Mouse (Mus musculus) thymus, adult 18-20 months (tissue): ENCODE data around the gene Spata17.

ENCODE experiments used
- DNase-seq, 2 experiments: peaks; one replicate each; pipeline ENCODE4 v3.0.0; 2022; ENCODE audit warnings: mixed read lengths in 2 of 2

The Spata17 gene

GRCm38 (mm10) chr1:187215181-187216116 is at the start of gene Spata17, which contains the start of gene Gpatch2:
Spata17 (minus strand) TSS chr1:187215465.
Gpatch2 (plus strand) TSS chr1:187215508.
- peak; percentile 42 to 48 for DNase-seq

GRCm38 (mm10) chr1:187258756-187259155 is 43.5 kb upstream of the Spata17 start:
- DNase-seq = no peak

- no peak for DNase-seq
Observed at GRCm38 (mm10) chr1:187250741-187251262, 35.5 kb upstream of the Spata17 start.

- no peak for DNase-seq
Observed at GRCm38 (mm10) chr1:187244734-187245133, 29.5 kb upstream of the Spata17 start.

GRCm38 (mm10) chr1:187241329-187241728 is 26.1 kb upstream of the Spata17 start:
- no peak for DNase-seq

GRCm38 (mm10) chr1:187240304-187240703 is 25.0 kb upstream of the Spata17 start:
- DNase-seq = no peak

DNA sequence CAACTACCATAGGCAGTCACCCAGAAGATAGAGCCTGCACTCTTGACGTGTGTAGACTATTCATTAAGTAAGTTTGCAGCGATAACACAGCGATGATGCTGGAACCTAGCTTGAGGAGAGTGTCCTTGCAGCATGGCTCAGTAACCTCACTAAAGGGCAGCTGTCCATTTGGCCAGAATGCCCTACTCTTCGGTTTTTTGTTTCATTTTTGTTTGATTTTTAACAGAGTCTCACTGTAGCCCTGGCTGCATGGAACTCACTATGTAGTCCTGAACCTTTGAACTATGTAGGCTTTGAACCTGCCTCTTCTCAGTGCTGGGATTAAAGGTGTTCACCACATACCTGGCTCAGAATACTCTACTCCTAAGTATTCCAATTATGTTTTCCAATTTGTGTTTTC is 22.8 kb upstream of the Spata17 start:
- DNase-seq = no peak

GRCm38 (mm10) chr1:187236296-187236695 is 21.0 kb upstream of the Spata17 start:
- DNase-seq = no peak

- no peak for DNase-seq
Observed at GRCm38 (mm10) chr1:187235161-187235560, 19.9 kb upstream of the Spata17 start.

GRCm38 (mm10) chr1:187232996-187233615 is 17.8 kb upstream of the Spata17 start:
- DNase-seq = no peak

DNA sequence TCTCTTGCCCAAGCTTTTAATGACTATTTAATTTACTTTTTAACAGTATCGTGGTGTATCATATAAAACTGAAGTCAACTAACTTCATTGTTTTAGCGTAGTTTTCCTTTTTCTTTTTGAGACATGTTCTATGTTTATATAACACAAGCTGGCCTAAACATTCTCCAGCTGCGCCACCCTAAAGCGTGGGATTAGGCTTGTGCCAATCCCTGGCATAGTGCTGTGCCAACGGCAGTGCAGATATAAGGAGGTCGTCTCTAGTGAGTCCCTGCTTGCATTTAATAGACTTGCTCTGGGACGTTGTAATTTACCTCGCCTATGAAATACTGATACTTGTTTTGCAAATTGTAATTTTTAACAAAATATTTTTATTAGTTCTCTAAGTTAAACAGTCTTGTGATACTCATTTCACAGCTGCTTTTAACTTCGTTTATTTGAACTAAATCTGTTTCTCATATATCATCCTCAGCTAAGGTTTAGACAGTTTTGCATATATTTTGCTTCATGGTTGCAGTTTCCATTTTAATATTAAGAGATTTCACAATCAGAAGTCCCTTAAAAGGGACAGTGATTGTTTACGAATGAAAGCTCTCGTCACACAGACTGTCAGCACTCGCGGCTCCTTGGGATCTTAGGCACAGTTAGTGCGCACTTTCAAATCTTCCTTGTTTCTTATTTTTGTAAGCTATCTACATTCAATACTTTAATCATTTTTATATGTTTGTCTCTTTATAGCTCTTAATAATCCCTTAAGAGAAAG is 17.1 kb upstream of the Spata17 start:
- DNase-seq = no peak

DNA sequence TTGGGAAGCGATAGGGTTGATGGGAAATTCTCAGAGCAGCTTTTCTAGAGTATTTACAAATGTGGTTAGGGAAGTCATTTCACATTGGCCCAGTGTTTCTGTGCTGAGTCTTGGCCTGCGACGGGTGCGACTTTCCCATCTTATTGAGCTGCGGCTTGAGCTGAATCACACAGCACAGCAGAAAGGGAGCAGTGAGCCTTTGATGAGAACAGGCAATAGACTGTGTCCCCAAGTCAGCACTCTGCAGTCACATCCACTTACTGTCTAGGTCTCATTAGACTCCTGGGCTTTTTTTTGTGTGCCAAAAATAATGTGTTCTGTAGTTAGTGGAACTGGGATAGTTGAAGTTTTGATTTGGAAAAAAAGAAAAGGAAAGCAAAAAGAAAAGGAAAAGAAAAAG is 15.0 kb upstream of the Spata17 start:
- no peak for DNase-seq

- DNase-seq = no peak
Observed at GRCm38 (mm10) chr1:187228414-187229146, 13.3 kb upstream of the Spata17 start.

- no peak for DNase-seq
Observed at GRCm38 (mm10) chr1:187226328-187227025, 11.2 kb upstream of the Spata17 start.

- DNase-seq = no peak
Observed at GRCm38 (mm10) chr1:187220756-187221155, 5.5 kb upstream of the Spata17 start.

DNA sequence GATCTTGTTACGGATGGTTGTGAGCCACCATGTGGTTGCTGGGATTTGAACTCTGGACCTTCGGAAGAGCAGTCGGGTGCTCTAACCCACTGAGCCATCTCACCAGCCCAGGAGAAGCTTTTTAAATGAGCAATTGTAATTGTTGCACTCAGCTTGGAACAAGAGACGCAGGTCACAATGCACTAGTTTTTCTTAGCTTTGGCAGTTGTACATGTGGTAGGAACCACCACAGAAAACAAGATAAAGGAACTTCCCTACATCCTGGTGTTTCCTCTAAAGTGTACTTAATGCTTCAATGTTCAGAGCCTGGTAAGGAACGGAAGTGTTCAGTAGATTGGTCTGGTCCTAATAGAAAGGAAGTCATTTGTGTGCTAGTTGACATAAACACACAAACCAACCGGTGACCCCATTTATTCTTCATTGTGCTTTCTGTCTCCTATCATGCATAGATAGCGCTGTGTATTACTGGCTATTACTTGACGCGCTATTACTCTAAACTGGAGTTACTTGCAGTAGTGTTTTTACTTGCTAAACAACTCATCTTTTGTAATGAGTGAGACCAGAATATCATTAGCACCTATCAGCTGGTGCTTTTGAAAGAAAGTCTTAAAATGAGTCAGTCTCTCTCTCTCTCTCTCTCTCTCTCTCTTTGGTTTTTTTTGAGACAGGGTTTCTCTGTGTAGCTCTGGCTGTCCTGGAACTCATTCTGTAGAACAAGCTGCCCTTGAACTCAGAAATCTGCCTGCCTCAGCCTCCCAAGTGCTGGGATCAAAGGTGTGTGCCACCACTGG is 1.6 kb upstream of the Spata17 start:
- no peak for DNase-seq

DNA sequence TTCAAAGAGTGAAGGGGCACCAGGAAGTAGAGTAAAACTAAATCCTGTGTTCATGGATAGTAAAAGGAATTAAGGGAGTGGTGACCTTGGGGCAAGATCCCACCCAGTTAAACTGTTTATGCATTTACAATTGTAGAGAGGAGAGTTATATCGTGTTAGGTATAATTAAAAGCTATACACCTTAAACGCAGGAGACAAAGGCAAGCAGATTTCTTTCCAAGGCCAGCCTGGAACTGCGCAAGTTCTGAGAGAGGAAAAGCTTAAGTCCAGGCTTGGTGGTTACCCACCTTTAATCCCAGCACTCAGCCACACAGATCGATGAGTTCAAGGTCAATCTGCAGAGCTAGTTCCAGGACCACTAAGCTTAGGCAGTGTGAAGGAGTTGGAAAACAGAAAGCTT is 4.5 kb downstream of the Spata17 start:
- no peak for DNase-seq

DNA sequence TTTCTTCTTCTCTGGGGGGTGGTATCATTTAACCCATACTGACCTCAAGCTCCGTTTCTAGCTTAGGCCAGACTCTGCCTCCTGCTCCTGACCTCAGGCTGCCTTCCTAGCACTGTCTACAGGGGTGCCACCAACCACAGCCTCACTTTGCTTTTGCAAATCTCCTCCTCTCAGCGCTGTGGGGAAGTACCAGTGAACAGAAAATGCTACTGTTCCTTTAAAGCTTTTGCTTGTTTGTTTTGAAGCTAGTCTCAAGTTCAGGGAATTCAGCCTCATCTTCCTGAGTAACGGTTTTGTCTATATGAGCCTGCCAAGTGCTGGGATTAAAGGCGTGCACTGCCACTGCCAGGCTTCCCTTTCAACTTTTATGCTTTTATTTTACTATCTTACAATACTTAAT is 5.8 kb downstream of the Spata17 start:
- no peak for DNase-seq

DNA sequence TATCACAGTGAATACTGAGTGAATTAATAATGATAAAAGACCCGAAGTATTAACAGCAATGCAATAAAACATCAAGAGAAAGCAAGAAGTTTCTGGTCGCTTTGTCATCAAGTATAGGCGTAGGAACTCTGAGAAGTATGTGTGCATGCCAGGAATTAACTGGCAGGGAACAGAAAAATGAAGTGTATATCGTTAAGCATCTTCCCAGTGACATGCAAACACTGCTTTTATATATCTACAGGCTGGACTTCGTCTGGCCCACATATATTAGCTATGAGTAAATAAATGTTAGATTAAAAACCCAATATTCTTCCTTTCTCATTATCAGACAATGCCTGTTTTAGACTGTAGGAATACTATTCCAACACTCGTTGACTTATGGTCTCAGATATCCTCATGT is 9.8 kb downstream of the Spata17 start:
- no peak for DNase-seq

- DNase-seq = no peak
Observed at GRCm38 (mm10) chr1:187178546-187178945, 36.7 kb downstream of the Spata17 start.

DNA sequence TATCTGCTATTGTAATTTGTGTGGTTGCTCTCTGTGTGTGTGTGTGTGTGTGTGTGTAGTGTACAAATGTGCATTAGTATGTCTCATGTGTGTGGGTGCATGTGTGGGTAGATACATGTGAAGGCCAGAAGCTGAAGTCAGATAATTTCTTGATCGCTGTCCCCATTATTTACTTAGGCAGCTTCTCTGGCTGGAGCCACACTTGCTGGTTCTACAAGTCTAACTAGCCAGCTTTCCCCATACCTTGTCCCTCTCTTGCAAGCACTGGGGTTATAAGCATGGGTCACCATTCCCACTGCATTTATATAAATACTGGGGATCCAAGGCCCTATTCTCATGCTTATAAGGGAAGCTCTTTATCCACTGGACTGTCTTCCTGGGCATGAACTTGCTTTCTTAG is 39.3 kb downstream of the Spata17 start:
- DNase-seq = no peak
